Mouse (Mus musculus) thymus, adult 2 months (tissue): ENCODE data around the gene Sptlc2. TPM values are rescaled to one million over a fixed set of nuclear protein-coding genes. Genes with fewer than 3 reads are reported as not detected.

Experiments used
- DNase-seq: peaks from one replicate; pipeline ENCODE4 v3.0.0; 2021
- H3K27ac ChIP-seq: fragments of 200-500 bp; 2 replicates; pipeline ENCODE4 v1.5.1; 2012; ENCODE audit warnings: low read length, control low read depth; ENCODE audit not compliant: control insufficient read depth, insufficient read depth
- H3K27me3 ChIP-seq: fragments of 200-500 bp; 2 replicates; pipeline ENCODE4 v1.6.1; 2012; ENCODE audit warnings: mild to moderate bottlenecking, low read length, moderate library complexity, mixed read lengths; ENCODE audit not compliant: control insufficient read depth, insufficient read depth
- H3K36me3 ChIP-seq: fragments of 200-500 bp; 2 replicates; pipeline ENCODE4 v1.6.1; 2012; ENCODE audit warnings: mild to moderate bottlenecking, low read length, moderate library complexity; ENCODE audit not compliant: control insufficient read depth, insufficient read depth
- H3K4me1 ChIP-seq: fragments of 200-500 bp; replicated peaks from 2 replicates; pipeline ENCODE4 v1.6.1; 2012; ENCODE audit warnings: low read length; ENCODE audit not compliant: control insufficient read depth, insufficient read depth
- H3K4me3 ChIP-seq: fragments of 200-500 bp; 2 replicates; pipeline ENCODE4 v1.5.1; 2012; ENCODE audit warnings: mild to moderate bottlenecking, low read length, control low read depth, moderate library complexity; ENCODE audit not compliant: control insufficient read depth, insufficient read depth
- CTCF ChIP-seq: fragments of 200-500 bp; IDR thresholded peaks from 2 replicates; pipeline ENCODE4 v1.5.1; 2012; ENCODE audit warnings: mild to moderate bottlenecking, control low read depth, low read length, moderate library complexity, borderline replicate concordance; ENCODE audit not compliant: control insufficient read depth, poor library complexity, insufficient read depth; ENCODE audit errors: extremely low read depth
- POLR2A ChIP-seq: fragments of 200-500 bp; IDR thresholded peaks from 2 replicates; pipeline ENCODE4 v1.6.1; 2012; ENCODE audit warnings: mild to moderate bottlenecking, low read length, control low read depth, moderate library complexity; ENCODE audit not compliant: control insufficient read depth, poor library complexity, insufficient read depth; ENCODE audit errors: extremely low read depth
- WGBS: fragments of 180-500 bp; shearing (Covaris S2); methylation state at CpG from one replicate; pipeline ENCODE4 v1.1.7; 2018; 5-methylcytosine and 5-hydroxymethylcytosine counted together
- polyA plus RNA-seq: library from polyadenylated mRNA; depleted of rRNA; stranded (reverse); fragments of >200 nt; gene quantifications from 2 replicates; pipeline ENCODE4 v1.2.3, GENCODE M21; 2012

Gene Sptlc2
- polyA plus RNA-seq, 1 experiment = 10.2 TPM

DNA sequence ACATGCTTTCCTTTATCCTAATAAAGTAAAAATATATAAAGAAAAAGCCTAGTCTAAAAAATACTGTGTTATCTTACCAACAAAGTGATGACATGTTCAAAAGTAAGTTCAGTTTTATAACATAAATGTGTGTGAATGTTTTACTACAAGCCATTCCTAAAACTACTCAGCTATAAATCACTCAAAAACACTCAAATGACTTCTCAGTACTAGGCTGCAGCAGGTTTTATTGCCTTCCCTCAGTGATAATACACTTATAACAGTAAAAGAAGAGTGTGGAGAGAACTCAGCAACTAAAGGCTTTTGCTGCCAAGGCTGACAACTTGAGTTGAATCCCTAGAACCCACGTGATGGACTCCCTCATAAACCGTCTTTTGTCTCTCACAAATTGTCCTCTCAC, 18.8 kb downstream of the Sptlc2 start:
- DNase-seq = no peak
- Histone ChIP-seq H3K27me3 (no peaks in the 10 kb centered on the region), H3K4me3 (no peak overlapping the region), H3K36me3 (peaks cover 26% of the 10 kb centered on the region), H3K27ac (no peak overlapping the region), H3K4me1 (no peaks in the 10 kb centered on the region)
- no peak for TF ChIP-seq POLR2A
- TF ChIP-seq CTCF = no peak
- 89% methylated on average over 2 of the region's 2 CpGs for WGBS

- Histone ChIP-seq H3K36me3 (peaks cover 26% of the 10 kb centered on the region), H3K4me1 (no peaks in the 10 kb centered on the region), H3K27ac (no peak overlapping the region), H3K4me3 (no peak overlapping the region), H3K27me3 (no peaks in the 10 kb centered on the region)
- DNase-seq = no peak
- no peak for TF ChIP-seq CTCF
- no peak for TF ChIP-seq POLR2A
Observed at GRCm38 (mm10) chr12:87368092-87368491, 20.1 kb downstream of the Sptlc2 start.

DNA sequence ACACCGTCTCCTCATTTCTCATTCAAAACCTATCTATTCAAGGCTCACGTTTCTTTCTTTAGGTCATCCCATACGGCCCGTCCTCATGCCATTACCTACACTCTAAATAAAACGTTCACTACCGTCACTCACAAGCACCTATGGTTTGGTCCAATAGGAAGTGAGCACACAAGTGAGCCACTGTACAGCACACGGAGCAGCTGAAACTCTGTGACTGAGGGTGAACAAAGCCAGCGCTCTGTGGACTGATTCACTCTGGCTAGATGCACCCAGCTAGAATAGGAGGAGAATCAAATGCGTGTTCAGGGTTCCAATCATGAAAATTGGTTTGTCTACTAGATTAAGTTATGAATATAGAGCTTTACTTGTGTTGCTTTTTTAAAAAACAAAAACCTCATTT, 22.5 kb downstream of the Sptlc2 start:
- no peak for DNase-seq
- 97% methylated on average over 9 of the region's 9 CpGs for WGBS

GRCm38 (mm10) chr12:87362111-87362510, 26.0 kb downstream of the Sptlc2 start:
- H3K4me3 ChIP-seq = no peak overlapping the region
- H3K4me1 ChIP-seq = no peaks in the 10 kb centered on the region
- no peak for TF ChIP-seq CTCF
- TF ChIP-seq POLR2A = no peak
- H3K27me3 ChIP-seq = no peaks in the 10 kb centered on the region
- H3K27ac ChIP-seq = no peak overlapping the region
- WGBS = 95% methylated on average over 3 of the region's 3 CpGs
- DNase-seq = no peak
- peaks cover 9% of the 10 kb centered on the region for H3K36me3 ChIP-seq

More for the DNA sequence above, 22.5 kb downstream of the Sptlc2 start:
- no peak overlapping the region for H3K4me3 ChIP-seq
- no peaks in the 10 kb centered on the region for H3K4me1 ChIP-seq
- peaks cover 26% of the 10 kb centered on the region for H3K36me3 ChIP-seq
- H3K27ac ChIP-seq = no peak overlapping the region
- H3K27me3 ChIP-seq = no peaks in the 10 kb centered on the region
- TF ChIP-seq POLR2A = no peak

- H3K4me1 ChIP-seq = no peaks in the 10 kb centered on the region
- 80% methylated on average over 2 of the region's 2 CpGs for WGBS
- no peaks in the 10 kb centered on the region for H3K27me3 ChIP-seq
- DNase-seq = no peak
- 0 out of 2 replicates have a peak, but pooled peaks cover 3% of the 10 kb centered on the region for H3K36me3 ChIP-seq
- TF ChIP-seq CTCF = no peak
- TF ChIP-seq POLR2A = no peak
- no peak overlapping the region for H3K27ac ChIP-seq
- no peak overlapping the region for H3K4me3 ChIP-seq
Observed at GRCm38 (mm10) chr12:87348029-87348428, 40.1 kb downstream of the Sptlc2 start.

DNA sequence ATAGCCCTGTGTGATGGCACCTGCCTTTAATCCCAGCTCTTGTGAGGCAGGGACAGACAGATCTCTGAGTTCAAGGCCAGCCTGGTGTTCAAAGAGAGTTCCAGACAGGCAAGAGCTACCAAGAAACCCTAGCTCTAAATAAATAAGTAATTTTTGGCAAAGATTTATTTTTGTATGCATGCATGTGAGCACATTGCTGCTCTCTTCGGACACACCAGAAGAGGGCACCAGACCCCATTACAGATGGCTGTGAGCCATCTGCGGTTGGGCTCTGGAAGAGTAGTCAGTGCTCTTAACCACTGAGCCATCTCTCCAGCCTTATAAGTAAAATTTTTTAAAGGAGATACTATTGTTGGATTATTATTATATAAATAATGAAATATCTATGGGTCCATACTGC, 40.6 kb downstream of the Sptlc2 start:
- Histone ChIP-seq H3K36me3 (0 out of 2 replicates have a peak, but pooled peaks cover 4% of the 10 kb centered on the region), H3K4me1 (no peaks in the 10 kb centered on the region), H3K27me3 (no peaks in the 10 kb centered on the region), H3K27ac (no peak overlapping the region), H3K4me3 (no peak overlapping the region)
- DNase-seq = no peak
- TF ChIP-seq POLR2A (no peak), CTCF (no peak)
- WGBS = 97% methylated on average over 2 of the region's 2 CpGs

DNA sequence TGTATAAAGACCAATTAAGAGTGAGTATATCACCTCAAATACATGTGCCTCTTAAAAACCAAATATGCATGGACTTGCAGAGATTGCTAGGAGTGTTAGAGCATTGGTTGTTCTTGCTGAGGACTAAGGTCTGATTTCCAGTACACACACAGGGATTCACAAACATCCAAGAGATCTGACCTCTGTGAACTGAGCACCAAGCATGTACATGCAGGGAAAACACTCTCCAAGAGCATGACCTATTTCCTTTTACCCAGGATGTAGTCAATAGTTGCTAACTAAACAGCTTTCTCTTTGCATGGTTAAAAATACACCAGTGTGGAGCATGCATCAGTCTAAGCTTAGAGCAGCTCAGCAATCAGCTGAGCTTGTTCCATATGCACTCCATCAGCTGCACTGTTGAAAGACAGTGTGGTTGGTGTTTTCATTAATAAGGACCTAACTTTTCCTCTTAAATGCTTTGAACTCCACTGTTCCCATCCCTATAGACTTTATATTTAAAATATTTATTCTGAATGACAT, 45.0 kb downstream of the Sptlc2 start:
- TF ChIP-seq POLR2A = no peak
- TF ChIP-seq CTCF = no peak
- peaks cover 17% of the 10 kb centered on the region for H3K36me3 ChIP-seq
- H3K27ac ChIP-seq = no peak overlapping the region
- H3K4me1 ChIP-seq = no peaks in the 10 kb centered on the region
- H3K27me3 ChIP-seq = no peaks in the 10 kb centered on the region
- no peak overlapping the region for H3K4me3 ChIP-seq
- DNase-seq = no peak
